Mouse (Mus musculus): ENCODE results near the gene Ifitm5.

- TF ChIP-seq GATA1 (IDR thresholded peaks at IDR 0.05; ENCODE audit: borderline replicate concordance, low read length): no peak
- TF ChIP-seq FLI1 (IDR thresholded peaks at IDR 0.05; ENCODE audit: low read length): no peak
Measured at GRCm38 (mm10) chr7:140971479-140972171, 21.5 kb upstream of the Ifitm5 start.

Data from megakaryocyte, embryonic 14.5 days (primary cell).